Mouse (Mus musculus) megakaryocyte, embryonic 14.5 days (primary cell): ENCODE results near the gene Sdc3. TPM values are rescaled to one million over a fixed set of nuclear protein-coding genes. Genes with fewer than 3 reads are reported as not detected.

Experiments
- H3K27me3 ChIP-seq: replicated peaks from 2 replicates; pipeline ENCODE3; 2012; ENCODE audit warnings: inconsistent platforms
- H3K36me3 ChIP-seq: replicated peaks from 2 replicates; pipeline ENCODE3; 2012; ENCODE audit warnings: low read length, inconsistent platforms, mixed read lengths
- H3K4me1 ChIP-seq: 2 replicates; pipeline ENCODE4 v1.6.1; 2012; ENCODE audit warnings: inconsistent platforms
- H3K4me3 ChIP-seq: replicated peaks from 2 replicates; pipeline ENCODE3; 2012; ENCODE audit warnings: moderate library complexity, mild to moderate bottlenecking, inconsistent platforms
- H3K9me3 ChIP-seq: 2 replicates; pipeline ENCODE4 v1.6.1; 2012; ENCODE audit warnings: inconsistent platforms
- FLI1 ChIP-seq: IDR thresholded peaks from 2 replicates; pipeline ENCODE4 v1.6.1; 2012; ENCODE audit warnings: low read length, inconsistent platforms, mixed read lengths
- GATA1 ChIP-seq: IDR thresholded peaks from 3 replicates; pipeline ENCODE4 v1.6.1; 2012; ENCODE audit warnings: mixed read lengths, low read length, inconsistent platforms, borderline replicate concordance
- polyA plus RNA-seq: library from polyadenylated mRNA; stranded (reverse); fragments of >175 nt; gene quantifications from 2 replicates; pipeline ENCODE4 v1.2.3, GENCODE M21; 2012; ENCODE audit warnings: low replicate concordance; ENCODE audit not compliant: insufficient read depth

Gene Sdc3
- polyA plus RNA-seq = 52.8 and 57.2 TPM in 2 replicates

- peak within 1 kb of the TSS; percentile 88 for H3K4me3 ChIP-seq
- no peaks in the 10 kb centered on the region for H3K36me3 ChIP-seq
- H3K27me3 ChIP-seq = peaks cover 79% of the 10 kb centered on the region
- TF ChIP-seq GATA1 (no peak), FLI1 (no peak)
- H3K4me1 ChIP-seq = peaks cover 27% of the 10 kb centered on the region
- H3K9me3 ChIP-seq = no peaks in the 10 kb centered on the region
Observed at GRCm38 (mm10) chr4:130792376-130793179, at the start of gene Sdc3. Gene Sdc3 (plus strand): TSS chr4:130792537.

- no peak for TF ChIP-seq GATA1
- no peak for TF ChIP-seq FLI1
- Histone ChIP-seq H3K36me3 (peaks cover 98% of the 10 kb centered on the region), H3K4me1 (0 out of 2 replicates have a peak, but pooled peaks cover 3% of the 10 kb centered on the region), H3K27me3 (no peaks in the 10 kb centered on the region), H3K4me3 (no peak overlapping the region), H3K9me3 (no peaks in the 10 kb centered on the region)
Observed at GRCm38 (mm10) chr4:130744058-130744457, 48.3 kb upstream of the Sdc3 start.

DNA sequence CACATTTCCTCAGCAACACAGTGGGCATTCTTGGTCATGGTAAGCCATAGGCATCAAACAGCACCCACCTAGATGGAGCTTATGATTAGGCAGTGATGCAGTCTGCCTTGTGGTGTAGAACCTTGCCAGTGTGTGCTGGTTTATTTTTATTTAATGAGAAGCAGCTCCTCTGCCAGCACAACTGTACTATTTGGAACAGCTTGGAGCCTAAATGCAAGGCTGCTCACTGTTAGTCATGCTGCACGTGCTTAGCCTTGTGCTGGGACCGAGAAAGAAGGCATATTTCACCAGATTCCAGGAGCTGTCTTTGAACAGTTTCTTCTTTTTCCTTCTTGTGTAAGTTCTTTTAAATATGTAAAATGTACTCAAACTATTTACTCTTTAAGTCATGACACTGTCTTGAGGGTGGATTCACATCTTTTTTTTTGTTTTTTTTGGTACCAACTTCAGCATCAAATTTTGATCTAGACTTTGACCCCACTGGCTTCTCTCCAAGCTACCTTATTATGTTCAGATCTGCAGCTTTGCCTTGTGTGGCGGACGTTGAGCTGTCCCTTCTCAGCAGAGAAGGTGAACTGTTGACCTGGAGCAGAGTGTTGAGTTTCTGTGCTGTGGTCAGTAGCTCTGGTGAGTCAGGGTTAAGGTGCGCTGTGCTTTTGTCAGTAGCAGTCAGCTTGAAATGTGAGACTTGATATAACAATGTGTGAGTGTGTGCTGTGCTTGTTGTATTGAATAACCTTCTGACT lies 46.6 kb upstream of the Sdc3 start:
- Histone ChIP-seq H3K4me3 (no peak overlapping the region), H3K9me3 (no peaks in the 10 kb centered on the region), H3K27me3 (no peaks in the 10 kb centered on the region), H3K36me3 (peaks cover 99% of the 10 kb centered on the region), H3K4me1 (0 out of 2 replicates have a peak, but pooled peaks cover 3% of the 10 kb centered on the region)
- TF ChIP-seq FLI1 (no peak), GATA1 (no peak)

- no peak for TF ChIP-seq FLI1
- no peak for TF ChIP-seq GATA1
- Histone ChIP-seq H3K4me1 (peaks cover 5% of the 10 kb centered on the region; the same call in 1 of the 2 replicates), H3K9me3 (no peaks in the 10 kb centered on the region), H3K27me3 (no peaks in the 10 kb centered on the region), H3K4me3 (no peak overlapping the region), H3K36me3 (peaks cover 98% of the 10 kb centered on the region)
Observed at GRCm38 (mm10) chr4:130749566-130749965, 42.8 kb upstream of the Sdc3 start.

- Histone ChIP-seq H3K9me3 (no peaks in the 10 kb centered on the region), H3K4me3 (no peak overlapping the region), H3K36me3 (peaks cover 97% of the 10 kb centered on the region), H3K27me3 (no peaks in the 10 kb centered on the region), H3K4me1 (peaks cover 10% of the 10 kb centered on the region)
- TF ChIP-seq GATA1 (no peak), FLI1 (no peak)
Observed at GRCm38 (mm10) chr4:130751966-130752365, 40.4 kb upstream of the Sdc3 start.

GRCm38 (mm10) chr4:130752591-130752990 lies 39.7 kb upstream of the Sdc3 start:
- TF ChIP-seq GATA1 = no peak
- TF ChIP-seq FLI1 = no peak

DNA sequence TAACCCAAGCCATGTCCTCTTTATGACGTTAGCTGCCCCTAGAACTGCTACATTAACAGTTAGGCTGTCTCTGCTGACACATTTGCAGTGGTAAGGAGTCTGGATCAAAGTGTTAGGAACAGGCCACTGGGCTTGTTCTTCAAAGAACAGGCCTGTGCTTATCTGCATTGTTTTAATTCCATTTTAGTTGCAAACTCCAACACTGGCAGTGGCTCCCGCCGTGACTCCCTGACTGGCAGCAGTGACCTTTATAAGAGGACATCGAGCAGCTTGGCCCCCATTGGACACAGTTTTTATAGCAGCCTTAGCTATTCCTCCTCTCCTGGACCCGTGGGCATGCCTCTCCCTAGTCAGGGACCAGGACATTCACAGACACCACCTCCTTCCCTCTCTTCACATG lies 38.6 kb upstream of the Sdc3 start:
- TF ChIP-seq FLI1 = no peak
- H3K4me3 ChIP-seq = no peak overlapping the region
- no peaks in the 10 kb centered on the region for H3K27me3 ChIP-seq
- H3K4me1 ChIP-seq = peaks cover 10% of the 10 kb centered on the region
- H3K9me3 ChIP-seq = no peaks in the 10 kb centered on the region
- H3K36me3 ChIP-seq = peaks cover 96% of the 10 kb centered on the region

More at GRCm38 (mm10) chr4:130752591-130752990, 39.7 kb upstream of the Sdc3 start:
- Histone ChIP-seq H3K9me3 (no peaks in the 10 kb centered on the region), H3K27me3 (no peaks in the 10 kb centered on the region), H3K4me3 (no peak overlapping the region), H3K4me1 (peaks cover 10% of the 10 kb centered on the region), H3K36me3 (peaks cover 96% of the 10 kb centered on the region)

GRCm38 (mm10) chr4:130754776-130755175 lies 37.6 kb upstream of the Sdc3 start:
- Histone ChIP-seq H3K4me3 (no peak overlapping the region), H3K36me3 (peaks cover 97% of the 10 kb centered on the region), H3K9me3 (no peaks in the 10 kb centered on the region), H3K27me3 (no peaks in the 10 kb centered on the region), H3K4me1 (peaks cover 15% of the 10 kb centered on the region)
- TF ChIP-seq GATA1 = no peak
- no peak for TF ChIP-seq FLI1

GRCm38 (mm10) chr4:130759875-130760274 lies 32.5 kb upstream of the Sdc3 start:
- Histone ChIP-seq H3K36me3 (peaks cover 98% of the 10 kb centered on the region), H3K27me3 (no peaks in the 10 kb centered on the region), H3K4me1 (peaks cover 9% of the 10 kb centered on the region; the same call in 1 of the 2 replicates), H3K4me3 (no peak overlapping the region), H3K9me3 (no peaks in the 10 kb centered on the region)
- TF ChIP-seq GATA1 (no peak), FLI1 (no peak)

- H3K4me3 ChIP-seq = no peak overlapping the region
- H3K9me3 ChIP-seq = no peaks in the 10 kb centered on the region
- peaks cover 14% of the 10 kb centered on the region for H3K4me1 ChIP-seq
- H3K36me3 ChIP-seq = peaks cover 98% of the 10 kb centered on the region
- TF ChIP-seq FLI1 (no peak), GATA1 (no peak)
- no peaks in the 10 kb centered on the region for H3K27me3 ChIP-seq
Observed at GRCm38 (mm10) chr4:130761809-130762208, 30.5 kb upstream of the Sdc3 start.
